Mouse (Mus musculus): ENCODE data around the gene Dync2h1.

GRCm38 (mm10) chr9:7216240-7216639, 32.0 kb upstream of the Dync2h1 start:
- no peak for TF ChIP-seq CTCF (IDR thresholded peaks at IDR 0.05; ENCODE audit: borderline replicate concordance, insufficient read depth, low read depth, low read length)
- no peak for TF ChIP-seq POLR2A (IDR thresholded peaks at IDR 0.05; ENCODE audit: borderline replicate concordance, insufficient read depth, low read length)
